Mouse (Mus musculus) hindbrain, postnatal 0 days (tissue): ENCODE measurements around the gene Gm21983. TPM values are rescaled to one million over a fixed set of nuclear protein-coding genes. Genes with fewer than 3 reads are reported as not detected.

Experiments
- ATAC-seq: fragments of 200-750 bp; cut with Nextera tagmentation; 2 replicates; pipeline ENCODE4 v1.8.0; 2017; ENCODE audit warnings: mild to moderate bottlenecking, moderate TSS enrichment, moderate library complexity
- DNase-seq: peaks from one replicate; pipeline ENCODE4 v3.0.0-alpha.2; 2015; ENCODE audit warnings: low spot score
- H3K27ac ChIP-seq: fragments of 300-500 bp; sonication (generic); 2 replicates; pipeline ENCODE4 v1.5.1; 2014; ENCODE audit warnings: mild to moderate bottlenecking
- H3K27me3 ChIP-seq: fragments of 300-500 bp; sonication (generic); 2 replicates; pipeline ENCODE4 v1.6.1; 2014; ENCODE audit warnings: low read length, mixed read lengths; ENCODE audit not compliant: insufficient read depth
- H3K36me3 ChIP-seq: fragments of 300-500 bp; sonication (generic); 2 replicates; pipeline ENCODE4 v1.6.1; 2014; ENCODE audit warnings: low read length, mixed read lengths; ENCODE audit not compliant: insufficient read depth
- H3K4me1 ChIP-seq: fragments of 300-500 bp; sonication (generic); 2 replicates; pipeline ENCODE4 v1.6.1; 2014; ENCODE audit warnings: antibody characterized with exemption, low read length, mixed read lengths; ENCODE audit not compliant: insufficient read depth
- H3K4me2 ChIP-seq: fragments of 300-500 bp; sonication (generic); 2 replicates; pipeline ENCODE4 v1.6.1; 2014; ENCODE audit warnings: low read depth, mild to moderate bottlenecking, low read length, moderate library complexity, mixed read lengths
- H3K4me3 ChIP-seq: fragments of 300-500 bp; sonication (generic); 2 replicates; pipeline ENCODE4 v1.5.1; 2014; ENCODE audit warnings: low read length
- H3K9ac ChIP-seq: fragments of 300-500 bp; sonication (generic); replicated peaks from 2 replicates; pipeline ENCODE4 v1.6.1; 2014; ENCODE audit warnings: mild to moderate bottlenecking, low read length, moderate library complexity, mixed read lengths
- H3K9me3 ChIP-seq: fragments of 300-500 bp; sonication (generic); 2 replicates; pipeline ENCODE4 v1.6.1; 2016; ENCODE audit warnings: low read length, mixed read lengths
- CTCF ChIP-seq: IDR thresholded peaks from 2 replicates; pipeline ENCODE4 v1.5.1; 2016; ENCODE audit warnings: antibody characterized with exemption, control low read depth, low read depth
- WGBS: fragments of 180-500 bp; shearing (Covaris S2); extraction: QIAGEN DNeasy Blood & Tissue Kit; methylation state at CpG from one replicate; pipeline ENCODE4 v1.1.7; 2014; 5-methylcytosine and 5-hydroxymethylcytosine counted together
- polyA plus RNA-seq: library from polyadenylated mRNA; unstranded; fragments of >200 nt; fragmentation: Nextera tagmentation; extraction: Ambion mirVana; gene quantifications from 2 replicates; pipeline ENCODE4 v1.2.1, GENCODE M21; 2015
- total RNA-seq: library from RNA; depleted of rRNA; stranded (reverse); fragments of >200 nt; gene quantifications from 2 replicates; pipeline ENCODE4 v1.2.3, GENCODE M21; 2014

The Gm21983 gene
- total and polyA plus RNA-seq, 2 experiments from 2014 or later, result 0.44 TPM; not detected in 1

- DNase-seq (no peak), ATAC-seq (no peak)
- H3K4me3 ChIP-seq, result no peak overlapping the region
- WGBS, result 93% methylated on average over 1 of the region's 1 CpGs
- H3K27me3 ChIP-seq, result no peaks in the 10 kb centered on the region
- no peak overlapping the region for H3K9ac ChIP-seq
- H3K4me2 ChIP-seq, result no peak overlapping the region
- no peaks in the 10 kb centered on the region for H3K9me3 ChIP-seq
- no peak for TF ChIP-seq CTCF
- H3K4me1 ChIP-seq, result peaks cover 35% of the 10 kb centered on the region
- H3K36me3 ChIP-seq, result no peaks in the 10 kb centered on the region
- H3K27ac ChIP-seq, result no peak overlapping the region
Observed at GRCm38 (mm10) chr7:27222538-27222937, 41.7 kb upstream of the Gm21983 start.

GRCm38 (mm10) chr7:27221939-27222338 lies 41.1 kb upstream of the Gm21983 start:
- Histone ChIP-seq H3K27me3 (no peaks in the 10 kb centered on the region), H3K4me1 (peaks cover 31% of the 10 kb centered on the region), H3K4me3 (no peak overlapping the region), H3K36me3 (no peaks in the 10 kb centered on the region), H3K9ac (no peak overlapping the region), H3K27ac (no peak overlapping the region), H3K4me2 (no peak overlapping the region), H3K9me3 (no peaks in the 10 kb centered on the region)
- WGBS, result 80% methylated on average over 6 of the region's 6 CpGs
- no peak for DNase-seq
- ATAC-seq, result no peak
- no peak for TF ChIP-seq CTCF

- Histone ChIP-seq H3K4me2 (no peak overlapping the region), H3K4me1 (peaks cover 11% of the 10 kb centered on the region), H3K27ac (no peak overlapping the region), H3K27me3 (no peaks in the 10 kb centered on the region), H3K36me3 (0 out of 2 replicates have a peak, but pooled peaks cover 2% of the 10 kb centered on the region), H3K4me3 (no peak overlapping the region), H3K9ac (no peak overlapping the region), H3K9me3 (no peaks in the 10 kb centered on the region)
- DNase-seq (no peak), ATAC-seq (no peak)
- TF ChIP-seq CTCF, result no peak
- WGBS, result 59% methylated on average over 11 of the region's 11 CpGs
Observed at GRCm38 (mm10) chr7:27219937-27220336, 39.1 kb upstream of the Gm21983 start.

- Histone ChIP-seq H3K4me2 (no peak overlapping the region), H3K4me1 (no peaks in the 10 kb centered on the region), H3K36me3 (peaks cover 10% of the 10 kb centered on the region; the same call in 1 of the 2 replicates), H3K27ac (no peak overlapping the region), H3K9me3 (no peaks in the 10 kb centered on the region), H3K4me3 (no peak overlapping the region), H3K9ac (no peak overlapping the region), H3K27me3 (no peaks in the 10 kb centered on the region)
- no peak for DNase-seq
- ATAC-seq, result no peak
- WGBS, result 85% methylated on average over 7 of the region's 7 CpGs
- TF ChIP-seq CTCF, result no peak
Observed at GRCm38 (mm10) chr7:27218586-27218985, 37.7 kb upstream of the Gm21983 start.

GRCm38 (mm10) chr7:27212626-27213025 lies 31.7 kb upstream of the Gm21983 start:
- no peak for DNase-seq
- Histone ChIP-seq H3K4me2 (no peak overlapping the region), H3K9ac (no peak overlapping the region), H3K36me3 (peaks cover 42% of the 10 kb centered on the region), H3K4me1 (no peaks in the 10 kb centered on the region), H3K27ac (no peak overlapping the region), H3K9me3 (no peaks in the 10 kb centered on the region), H3K27me3 (no peaks in the 10 kb centered on the region), H3K4me3 (no peak overlapping the region)
- no peak for TF ChIP-seq CTCF
- 87% methylated on average over 2 of the region's 2 CpGs for WGBS
- no peak for ATAC-seq

- TF ChIP-seq CTCF, result no peak
- Histone ChIP-seq H3K9me3 (no peaks in the 10 kb centered on the region), H3K9ac (no peak overlapping the region), H3K4me2 (no peak overlapping the region), H3K27ac (no peak overlapping the region), H3K4me3 (no peak overlapping the region), H3K36me3 (peaks cover 29% of the 10 kb centered on the region), H3K4me1 (no peaks in the 10 kb centered on the region), H3K27me3 (no peaks in the 10 kb centered on the region)
- no peak for ATAC-seq
- WGBS, result 93% methylated on average over 8 of the region's 8 CpGs
- DNase-seq, result no peak
Observed at GRCm38 (mm10) chr7:27203730-27204449, 23.0 kb upstream of the Gm21983 start.

GRCm38 (mm10) chr7:27198779-27199178 lies 17.9 kb upstream of the Gm21983 start:
- Histone ChIP-seq H3K36me3 (peaks cover 14% of the 10 kb centered on the region; the same call in 1 of the 2 replicates), H3K9me3 (no peaks in the 10 kb centered on the region), H3K9ac (no peak overlapping the region), H3K4me3 (no peak overlapping the region), H3K27ac (no peak overlapping the region), H3K4me2 (no peak overlapping the region), H3K4me1 (peaks cover 11% of the 10 kb centered on the region), H3K27me3 (no peaks in the 10 kb centered on the region)
- no peak for ATAC-seq
- no peak for DNase-seq
- WGBS, result 93% methylated on average over 8 of the region's 8 CpGs
- TF ChIP-seq CTCF, result no peak
